Mouse (Mus musculus): ENCODE measurements around the gene AF067061. TPM values are rescaled to one million over a fixed set of nuclear protein-coding genes. Genes with fewer than 3 reads are reported as not detected.
"Not testable (repeated sequence)": the region's sequence is repeated elsewhere in the genome, so short reads cannot be mapped to it uniquely, and the experiment has no call there.

AF067061 gene
- not detected for total RNA-seq (2021)
- long read RNA-seq, experiment 1 = 0 reads
- long read RNA-seq, experiment 2 = 0 reads

DNA sequence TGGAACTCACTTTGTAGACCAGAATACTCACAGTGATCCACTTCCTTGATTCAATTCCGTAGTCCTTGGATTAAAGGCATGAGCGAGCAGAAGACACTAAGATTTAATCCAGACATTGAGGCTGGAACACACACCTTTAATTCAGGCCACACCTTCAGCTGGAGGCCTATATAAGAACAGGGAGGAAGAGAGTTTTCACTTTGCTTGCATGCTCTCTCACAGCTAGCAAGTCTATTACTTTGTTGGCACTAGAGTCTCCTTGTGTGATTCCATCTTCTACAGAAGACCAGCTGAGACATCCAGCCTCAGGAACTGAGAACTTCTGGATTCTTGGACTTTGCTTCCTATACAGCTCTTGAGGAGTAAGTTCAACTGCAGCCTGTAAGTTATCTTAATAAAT is at the start of gene AF067061:
TSS of gene AF067061 (plus strand) at position 245 of the 400 bp plus-strand sequence.
- DNase-seq (ENCODE audit: low spot score) = not testable (repeated sequence)

DNA sequence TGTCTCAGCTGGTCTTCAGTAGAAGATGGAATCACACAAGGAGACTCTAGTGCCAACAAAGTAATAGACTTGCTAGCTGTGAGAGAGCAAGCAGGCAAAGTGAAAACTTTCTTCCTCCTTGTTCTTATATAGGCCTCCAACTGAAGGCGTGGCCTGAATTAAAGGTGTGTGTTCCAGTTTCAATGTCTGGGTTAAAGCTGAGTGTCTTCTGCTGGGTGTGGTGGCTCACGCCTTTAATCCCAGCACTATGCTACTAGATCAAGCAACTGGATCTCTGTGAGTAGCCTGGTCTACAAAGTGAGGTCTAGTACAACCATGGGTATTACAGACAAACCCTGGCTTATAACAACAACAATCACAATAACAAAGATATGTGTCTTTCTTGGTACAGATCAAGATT is 47.1 kb upstream of the AF067061 start, which contains the start of gene Gm21762:
TSS of gene Gm21762 (minus strand) at position 101 of the 400 bp plus-strand sequence.
- not testable (repeated sequence) for DNase-seq (ENCODE audit: low spot score)

DNA sequence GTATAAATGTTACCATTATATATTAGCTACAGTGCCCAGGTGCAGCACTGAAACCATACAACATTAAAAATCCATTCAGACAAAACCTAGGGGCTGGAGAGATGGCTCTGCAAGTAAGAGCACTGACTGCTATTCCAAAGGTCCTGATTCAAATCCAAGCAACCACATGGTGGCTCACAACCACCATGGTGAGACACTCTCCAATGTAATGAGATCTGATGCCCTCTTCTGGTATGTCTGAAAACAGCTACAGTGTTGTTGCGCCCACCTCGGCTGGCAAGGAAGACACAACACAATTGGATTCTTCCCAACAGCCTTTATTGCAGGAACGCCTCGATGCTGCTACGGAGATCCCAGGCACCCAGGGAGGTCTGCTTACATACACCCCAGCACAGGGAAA is 42.0 kb upstream of the AF067061 start:
- not testable (repeated sequence) for DNase-seq (ENCODE audit: low spot score)

DNA sequence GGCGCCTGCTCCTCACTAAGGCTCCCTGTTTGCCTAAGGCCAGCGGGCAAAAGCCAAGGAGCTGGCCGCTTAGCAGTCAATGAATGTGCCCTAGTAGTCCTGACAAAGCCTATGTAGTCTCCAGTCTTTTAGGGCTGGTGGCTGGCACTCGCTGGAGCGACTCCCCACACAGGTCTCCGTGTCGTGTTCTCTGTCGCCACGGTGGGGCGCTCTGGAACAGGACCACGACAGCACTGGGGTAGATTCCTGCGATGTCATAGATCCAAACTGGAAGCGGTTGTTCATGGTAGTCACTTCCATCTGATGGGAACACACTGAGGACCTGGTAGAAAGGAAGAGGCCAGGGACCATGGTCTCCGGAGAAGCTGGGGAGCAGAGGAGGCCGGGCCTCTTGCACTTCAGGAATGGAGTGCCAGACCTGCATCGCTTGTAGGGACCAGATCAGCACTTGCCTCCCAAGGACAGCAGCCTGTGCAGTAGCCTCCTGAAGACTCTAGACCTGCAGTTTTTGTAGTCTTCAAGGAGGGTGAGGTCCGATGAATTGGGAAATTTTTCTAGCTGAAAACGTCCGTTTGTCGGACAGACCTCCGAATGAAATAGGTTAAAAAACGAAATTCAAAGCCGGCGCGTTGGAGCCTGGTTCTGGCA is 39.8 kb upstream of the AF067061 start:
- not testable (repeated sequence) for DNase-seq (ENCODE audit: low spot score)

DNA sequence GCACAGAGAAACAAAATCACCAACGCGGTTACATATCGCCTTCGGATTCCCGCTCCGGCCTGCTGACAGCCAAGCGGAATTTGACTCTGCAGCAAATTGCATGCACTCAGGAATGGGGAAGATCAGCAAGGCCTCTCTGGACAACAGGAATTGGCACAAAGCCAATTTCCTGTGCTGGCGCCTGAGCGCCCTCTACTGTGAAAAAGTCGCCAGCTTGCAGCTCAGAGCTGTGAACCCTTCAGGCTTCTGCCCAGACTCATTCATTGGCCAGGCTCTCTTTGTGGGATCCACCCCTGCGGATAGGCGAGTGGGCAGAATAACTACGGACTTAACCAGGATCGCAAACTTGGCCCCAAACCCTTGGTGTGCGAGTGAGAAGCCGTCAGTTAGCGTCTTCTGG is 31.1 kb upstream of the AF067061 start:
- not testable (repeated sequence) for DNase-seq (ENCODE audit: low spot score)

DNA sequence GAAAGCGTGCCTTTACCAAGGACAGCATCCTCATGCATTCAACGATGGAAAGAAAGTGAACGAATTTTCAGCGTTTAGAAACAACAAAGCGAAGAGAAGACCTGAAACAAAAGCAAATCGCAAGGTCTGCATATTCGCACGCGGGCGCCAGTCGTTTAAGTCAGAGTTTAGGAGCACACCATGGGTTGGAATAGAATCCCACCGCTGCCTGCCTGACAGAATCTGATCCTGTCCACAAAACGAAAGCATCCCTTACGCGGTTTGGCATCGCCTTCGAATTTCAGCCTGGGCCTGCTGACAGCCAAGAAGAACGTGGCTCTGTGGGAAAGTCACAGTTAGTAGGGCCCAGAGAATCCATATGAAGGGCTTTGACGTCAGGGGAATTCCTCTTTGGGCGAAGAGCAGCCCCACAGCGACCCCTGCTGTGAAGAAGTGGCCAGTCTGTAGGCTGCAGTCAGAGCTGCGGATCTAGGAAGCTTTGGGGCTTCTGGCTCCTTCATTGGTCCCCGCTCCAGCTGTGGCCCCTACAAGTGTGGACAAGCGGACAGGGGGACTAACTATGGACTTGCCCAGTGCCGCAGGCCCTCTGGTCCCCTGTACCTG is 30.4 kb upstream of the AF067061 start:
- DNase-seq (ENCODE audit: low spot score) = not testable (repeated sequence)

DNA sequence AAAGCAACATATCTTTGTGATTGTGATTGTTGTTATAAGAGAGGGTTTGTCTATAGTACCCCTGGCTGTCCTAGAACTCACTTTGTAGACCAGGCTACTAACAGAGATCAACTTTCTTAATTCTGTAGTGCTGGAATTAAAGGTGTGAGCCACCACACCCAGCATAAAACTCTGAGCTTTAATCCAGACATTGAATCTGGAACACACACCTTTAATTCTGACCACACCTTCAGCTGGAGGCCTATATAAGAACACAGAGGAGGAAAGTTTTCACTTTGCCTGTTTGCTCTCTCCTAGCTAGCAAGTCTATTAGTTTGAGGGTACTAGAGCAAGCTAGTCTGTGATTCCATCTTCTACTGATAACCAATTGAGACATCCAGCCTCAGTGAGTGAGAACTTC is 24.1 kb upstream of the AF067061 start, which contains the start of gene Gm21731:
TSS of gene Gm21731 (plus strand) at position 301 of the 400 bp plus-strand sequence.
- DNase-seq (ENCODE audit: low spot score) = not testable (repeated sequence)

DNA sequence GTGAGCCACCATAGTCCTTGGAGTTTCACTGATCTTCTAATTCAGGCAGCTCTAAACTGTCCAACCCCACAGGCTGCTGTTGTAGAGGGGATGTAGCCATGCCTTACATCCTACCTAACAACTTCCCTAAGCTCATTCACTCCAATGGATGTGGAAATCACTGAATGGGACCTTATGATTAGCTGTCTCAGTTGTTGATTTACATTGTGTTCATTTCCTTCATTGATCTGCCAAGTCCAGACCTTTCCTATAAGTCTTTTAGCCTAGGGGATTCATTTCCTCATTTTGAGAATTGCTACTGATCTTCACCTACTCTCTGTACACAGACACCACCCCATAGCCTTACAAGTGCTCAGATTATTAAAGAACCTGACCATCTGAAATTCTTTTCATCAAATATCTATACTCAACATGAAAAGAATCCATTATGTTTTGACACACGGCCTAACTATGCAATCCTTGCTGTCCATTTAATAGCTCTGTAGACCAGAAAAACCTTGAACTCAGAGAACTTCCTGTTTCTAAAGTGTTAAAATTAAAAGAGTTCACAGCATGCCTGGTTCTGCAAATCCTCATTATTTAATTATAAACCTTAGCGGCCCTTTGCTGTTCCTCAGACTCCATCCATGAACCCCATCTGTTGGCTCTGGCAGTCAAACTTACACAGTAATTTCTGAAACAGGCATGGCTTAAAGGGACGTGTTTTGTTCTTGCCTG is 11.5 kb upstream of the AF067061 start:
- not testable (repeated sequence) for DNase-seq (ENCODE audit: low spot score)

DNA sequence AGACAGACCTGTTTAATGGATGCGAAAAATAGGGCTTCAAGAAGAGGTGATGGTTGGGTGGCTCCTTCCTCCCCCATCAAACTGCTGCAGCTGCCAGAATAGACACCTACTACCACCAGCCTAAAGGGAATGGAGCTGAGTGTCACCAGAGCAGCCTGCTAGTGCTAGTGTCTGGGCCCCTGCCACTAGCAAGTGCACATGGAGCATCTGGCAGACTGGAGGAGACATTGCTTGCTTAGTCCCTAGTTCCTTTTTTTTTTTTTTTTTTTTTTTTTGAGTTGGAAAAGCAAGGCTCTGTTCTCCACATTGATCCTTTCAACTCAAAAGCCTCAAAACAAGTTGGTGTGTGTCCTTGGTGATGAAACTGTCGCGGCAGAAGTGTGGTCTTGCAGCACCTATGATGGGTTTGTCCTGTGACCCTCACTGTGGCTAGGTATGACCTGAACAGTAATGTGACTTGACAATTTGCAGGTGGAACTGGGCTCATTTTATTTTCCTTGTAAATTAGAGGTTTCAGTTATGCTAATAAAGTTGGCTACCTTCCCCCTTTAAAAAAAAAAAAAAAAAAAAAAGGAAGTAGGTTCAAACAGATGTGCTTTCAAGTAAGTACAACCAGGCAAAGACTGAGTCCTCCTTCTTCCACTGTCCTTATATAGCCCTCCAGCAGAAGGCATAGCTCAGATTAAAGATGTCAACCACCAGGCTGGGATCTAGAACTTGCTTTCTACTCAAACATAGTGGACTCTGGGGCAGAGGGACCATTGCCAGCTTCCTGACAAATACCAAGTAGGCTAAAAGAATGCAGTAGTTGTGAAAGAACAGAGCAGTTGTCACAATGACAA is 3.9 kb upstream of the AF067061 start:
- not testable (repeated sequence) for DNase-seq (ENCODE audit: low spot score)

DNA sequence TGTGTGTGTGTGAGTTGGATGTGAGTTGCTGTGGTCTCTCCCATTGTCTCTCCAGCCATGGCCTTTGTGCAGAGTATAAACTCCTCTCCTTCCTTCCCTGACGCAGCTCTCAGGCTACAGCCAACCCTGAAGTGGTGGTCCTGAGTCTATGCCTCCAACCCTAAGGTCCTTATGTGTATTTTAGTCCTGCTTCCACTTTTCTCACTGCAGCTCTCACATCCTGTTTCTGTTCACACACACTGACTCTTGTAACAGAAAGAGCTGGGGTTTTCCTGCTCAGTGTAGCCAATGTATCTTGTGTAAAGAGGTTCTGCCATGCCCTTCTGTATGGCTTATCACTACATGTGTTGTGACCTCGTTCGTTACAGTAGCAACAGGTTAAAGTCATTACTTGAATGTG is 3.2 kb upstream of the AF067061 start:
- DNase-seq (ENCODE audit: low spot score) = not testable (repeated sequence)

DNA sequence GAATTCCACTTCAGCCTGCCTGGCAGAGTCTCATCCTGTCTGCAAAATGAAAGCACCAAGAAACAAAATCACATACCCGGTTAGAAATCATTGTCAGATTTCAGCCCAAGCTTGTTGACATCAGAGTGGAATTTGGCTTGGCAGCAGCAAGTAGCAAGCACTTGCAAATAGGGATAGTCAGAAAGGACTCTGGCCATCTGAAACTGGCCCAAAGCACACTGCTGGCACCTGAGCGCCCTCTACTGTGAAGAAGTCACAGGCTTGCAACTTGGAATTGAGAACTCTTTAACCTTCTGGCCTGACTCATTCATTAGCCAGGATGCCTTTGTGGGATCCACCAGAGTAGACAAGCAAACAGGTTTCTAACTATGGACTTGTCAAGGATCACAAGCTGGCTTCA is 14.9 kb downstream of the AF067061 start:
- not testable (repeated sequence) for DNase-seq (ENCODE audit: low spot score)

DNA sequence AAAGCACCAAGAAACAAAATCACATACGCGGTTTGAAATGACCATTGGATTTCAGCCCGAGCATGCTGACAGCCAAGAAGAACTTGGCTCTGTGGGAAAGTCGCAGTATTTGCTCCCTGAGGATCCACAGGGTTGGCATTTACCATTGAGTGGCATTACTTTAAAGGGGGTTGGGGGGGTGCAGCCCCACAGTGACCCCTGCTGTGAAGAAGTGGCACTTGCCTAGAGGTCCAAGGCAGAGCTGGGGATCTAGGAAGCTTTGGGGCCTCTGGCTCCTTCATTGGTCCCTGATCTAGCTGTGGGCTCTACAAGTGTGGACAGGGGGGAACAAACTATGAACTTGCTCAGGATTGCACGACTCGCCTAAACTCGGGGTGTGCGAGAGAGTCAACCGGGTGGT is 15.9 kb downstream of the AF067061 start:
- no peak for DNase-seq (ENCODE audit: low spot score)

DNA sequence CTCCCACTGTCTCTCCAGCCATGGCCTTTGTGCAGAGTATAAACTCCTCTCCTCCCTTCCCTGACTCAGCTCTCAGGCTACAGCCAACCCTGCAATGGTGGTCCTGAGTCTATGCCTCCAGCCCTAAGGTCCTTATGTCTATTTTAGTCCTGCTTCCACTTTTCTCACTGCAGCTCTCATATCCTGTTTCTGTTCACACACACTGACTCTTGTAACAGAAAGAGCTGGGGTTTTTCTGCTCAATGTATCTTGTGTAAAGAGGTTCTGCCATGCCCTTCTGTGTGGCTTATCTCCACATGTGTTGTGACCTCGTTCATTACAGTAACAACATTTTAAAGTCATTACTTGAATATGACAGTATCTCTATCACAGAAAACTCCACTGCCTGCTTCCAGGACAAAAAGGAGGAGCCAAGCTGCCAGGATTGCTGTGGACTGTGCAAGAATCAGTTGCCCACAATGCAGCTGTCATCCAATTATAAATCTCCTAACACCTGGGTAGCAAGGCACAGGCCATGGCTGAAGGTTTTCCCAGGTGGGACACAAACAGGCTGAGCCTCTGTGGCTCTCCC is 36.5 kb downstream of the AF067061 start:
- no peak for DNase-seq (ENCODE audit: low spot score)

DNA sequence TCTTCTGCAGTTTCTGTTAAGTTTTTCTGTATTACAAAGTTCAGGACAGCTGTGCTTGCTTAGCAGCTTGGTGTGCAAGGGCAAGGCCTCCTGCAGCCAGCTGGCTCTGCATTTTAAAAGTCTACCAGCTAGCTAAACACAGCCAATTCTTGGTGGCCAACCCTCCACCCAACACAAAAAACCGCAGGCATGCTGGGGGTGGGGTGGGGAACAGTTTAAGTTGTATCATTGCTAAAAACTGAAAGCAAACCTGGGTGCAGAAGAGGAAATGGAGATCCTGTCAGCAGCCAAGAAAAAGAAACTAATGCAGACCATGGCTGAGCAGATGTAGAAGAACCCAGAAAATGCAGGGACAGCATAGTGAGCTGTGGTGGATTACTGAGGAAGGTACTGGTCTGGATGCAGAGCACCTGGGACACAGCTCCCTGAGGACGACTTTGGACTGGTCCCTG is 37.1 kb downstream of the AF067061 start, which contains the start of gene BC147527:
TSS of gene BC147527 (plus strand) at position 402 of the 452 bp plus-strand sequence.
- DNase-seq (ENCODE audit: low spot score) = no peak

DNA sequence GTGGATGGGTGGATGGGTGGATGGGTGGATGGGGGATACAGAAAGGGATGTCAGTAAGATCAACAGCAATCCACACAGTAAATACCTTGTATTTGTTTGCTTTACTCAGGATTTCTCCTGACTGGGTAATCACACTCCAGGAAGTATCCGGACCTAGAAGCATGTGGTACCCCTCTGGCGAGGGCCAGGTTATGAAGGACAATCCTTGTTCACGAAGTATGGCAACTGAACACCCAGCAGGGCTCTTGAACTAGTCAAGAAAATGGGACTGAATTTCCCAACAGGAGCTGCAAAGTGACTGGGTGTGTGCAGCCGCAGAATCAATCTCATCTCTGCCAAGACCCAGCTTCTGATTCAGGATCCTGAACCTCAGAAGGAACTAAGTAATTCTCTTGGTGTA is 37.9 kb downstream of the AF067061 start:
- DNase-seq (ENCODE audit: low spot score) = no peak

DNA sequence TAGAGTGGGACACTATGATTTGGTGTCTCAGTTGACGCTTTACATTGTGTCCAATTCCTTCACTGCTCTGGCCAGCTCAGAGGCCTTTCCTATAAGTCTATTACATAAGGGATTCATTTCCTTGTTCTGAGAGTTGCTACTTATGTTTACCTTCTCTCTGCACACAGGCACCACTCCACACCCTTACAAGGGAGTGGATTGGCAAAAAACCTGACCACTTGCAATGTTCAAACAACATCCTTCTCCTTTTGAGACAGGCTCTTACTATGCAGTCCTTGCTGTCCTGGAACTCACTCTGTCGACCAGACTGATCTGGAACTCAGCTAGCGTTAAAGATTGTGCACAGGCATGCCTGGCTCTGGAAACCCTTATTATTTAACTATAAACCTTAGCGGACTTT is 47.8 kb downstream of the AF067061 start:
- DNase-seq (ENCODE audit: low spot score) = no peak

DNA sequence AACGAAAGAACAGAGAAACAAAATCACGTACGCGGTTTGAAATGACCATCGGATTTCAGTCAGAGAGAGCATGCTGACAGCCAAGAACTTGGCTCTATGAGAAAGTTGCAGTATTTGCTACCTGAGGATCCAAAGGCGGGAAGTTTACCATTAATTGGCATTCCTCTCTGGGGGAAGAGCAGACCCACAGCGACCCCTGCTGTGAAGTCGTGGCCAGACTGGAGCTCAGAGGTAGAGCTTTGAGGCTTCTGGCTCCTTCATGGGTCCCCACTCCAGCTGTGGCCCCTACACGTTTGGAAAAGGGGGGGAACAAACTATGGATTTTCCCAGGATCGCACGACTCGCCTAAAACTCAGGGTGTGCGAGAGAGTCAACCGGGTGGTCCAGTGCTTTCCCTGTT is 50.7 kb downstream of the AF067061 start:
- no peak for DNase-seq (ENCODE audit: low spot score)
